Mouse (Mus musculus) embryonic facial prominence, embryonic 11.5 days (tissue): ENCODE measurements around the gene Traf6. TPM values are rescaled to one million over a fixed set of nuclear protein-coding genes. Genes with fewer than 3 reads are reported as not detected.
"Not testable (repeated sequence)": the region's sequence is repeated elsewhere in the genome, so short reads cannot be mapped to it uniquely, and the experiment has no call there.

Source experiments
- ATAC-seq: fragments of 200-750 bp; cut with Nextera tagmentation; replicated peaks from 2 replicates; pipeline ENCODE4 v1.8.0; 2017; ENCODE audit warnings: low read depth; ENCODE audit not compliant: insufficient number of reproducible peaks, low FRiP score, low TSS enrichment
- DNase-seq: peaks from one replicate; pipeline ENCODE4 v3.0.0-alpha.2; 2015; ENCODE audit warnings: low spot score
- H3K27ac ChIP-seq: fragments of 300-500 bp; sonication (generic); replicated peaks from 2 replicates; pipeline ENCODE4 v1.5.1; 2014; ENCODE audit warnings: mild to moderate bottlenecking, low read depth, low read length, control low read depth
- H3K27me3 ChIP-seq: fragments of 300-500 bp; sonication (generic); 2 replicates; pipeline ENCODE4 v1.6.1; 2014; ENCODE audit warnings: mild to moderate bottlenecking, low read length, moderate library complexity, mixed read lengths; ENCODE audit not compliant: control insufficient read depth, insufficient read depth
- H3K36me3 ChIP-seq: fragments of 300-500 bp; sonication (generic); replicated peaks from 2 replicates; pipeline ENCODE4 v1.6.1; 2014; ENCODE audit warnings: low read depth, mild to moderate bottlenecking, low read length, moderate library complexity, mixed read lengths; ENCODE audit not compliant: control insufficient read depth, insufficient read depth
- H3K4me1 ChIP-seq: fragments of 300-500 bp; sonication (generic); 2 replicates; pipeline ENCODE4 v1.6.1; 2014; ENCODE audit warnings: low read length, mixed read lengths; ENCODE audit not compliant: control insufficient read depth, insufficient read depth
- H3K4me2 ChIP-seq: fragments of 300-500 bp; sonication (generic); 2 replicates; pipeline ENCODE4 v1.6.1; 2014; ENCODE audit warnings: low read depth, mild to moderate bottlenecking, control low read depth, low read length, moderate library complexity
- H3K4me3 ChIP-seq: fragments of 300-500 bp; sonication (generic); 2 replicates; pipeline ENCODE4 v1.5.1; 2014; ENCODE audit warnings: low read depth, low read length, control low read depth
- H3K9ac ChIP-seq: fragments of 300-500 bp; sonication (generic); replicated peaks from 2 replicates; pipeline ENCODE4 v1.6.1; 2014; ENCODE audit warnings: mild to moderate bottlenecking, control low read depth, low read length
- H3K9me3 ChIP-seq: fragments of 300-500 bp; sonication (generic); replicated peaks from 2 replicates; pipeline ENCODE4 v1.6.1; 2016; ENCODE audit warnings: mild to moderate bottlenecking, low read length, inconsistent platforms, mixed read lengths; ENCODE audit not compliant: control insufficient read depth
- WGBS: fragments of 180-500 bp; shearing (Covaris S2); extraction: QIAGEN DNeasy Blood & Tissue Kit; methylation state at CpG from one replicate; pipeline ENCODE4 v1.1.7; 2014; 5-methylcytosine and 5-hydroxymethylcytosine counted together
- polyA plus RNA-seq: library from polyadenylated mRNA; unstranded; fragments of >200 nt; fragmentation: Nextera tagmentation; extraction: Ambion mirVana; gene quantifications from 2 replicates; pipeline ENCODE4 v1.2.1, GENCODE M21; 2014

Gene Traf6
- polyA plus RNA-seq, 1 experiment from 2014 or later: 20.6 TPM

- ATAC-seq, DNase-seq, H3K27me3 ChIP-seq, H3K36me3 ChIP-seq, H3K9me3 ChIP-seq, H3K9ac ChIP-seq, H3K27ac ChIP-seq, H3K4me1 ChIP-seq, H3K4me3 ChIP-seq, H3K4me2 ChIP-seq: not testable (repeated sequence)
- WGBS: 84% methylated on average over 2 of the region's 2 CpGs
These were observed 67.4 kb downstream of the Traf6 start for GRCm38 (mm10) chr2:101745656-101746055.

- no peak overlapping the region for H3K9ac ChIP-seq
- WGBS: 86% methylated on average over 7 of the region's 7 CpGs
- H3K27ac ChIP-seq: no peak overlapping the region
- ATAC-seq (no peak), DNase-seq (no peak)
- H3K9me3 ChIP-seq: no peaks in the 10 kb centered on the region
- H3K4me2 ChIP-seq: no peak overlapping the region
- no peaks in the 10 kb centered on the region for H3K27me3 ChIP-seq
- H3K4me1 ChIP-seq: no peaks in the 10 kb centered on the region
- no peak overlapping the region for H3K4me3 ChIP-seq
- no peaks in the 10 kb centered on the region for H3K36me3 ChIP-seq
These were observed 68.3 kb downstream of the Traf6 start for GRCm38 (mm10) chr2:101746537-101746936.

Other genes starting within 250 kb of the Traf6 start
- gene Rag2, start 53.7 kb upstream of the Traf6 start, polyA plus RNA-seq: not detected in 2 replicates
- 0.61 and 0.66 TPM in 2 replicates for gene Rag1, start 28.9 kb upstream of the Traf6 start, polyA plus RNA-seq
- gene B230118H07Rik, start 28.9 kb upstream of the Traf6 start, polyA plus RNA-seq: 63.7 and 66.3 TPM in 2 replicates
- gene Prr5l, start 204.6 kb downstream of the Traf6 start, polyA plus RNA-seq: 17.6 and 18.0 TPM in 2 replicates
- 62.2 and 63.1 TPM in 2 replicates for gene Commd9, start 207.8 kb downstream of the Traf6 start, polyA plus RNA-seq